Mouse (Mus musculus): ENCODE results near the gene Pik3ca. TPM values are rescaled to one million over a fixed set of nuclear protein-coding genes. Genes with fewer than 3 reads are reported as not detected.
"Not testable (repeated sequence)": the region's sequence is repeated elsewhere in the genome, so short reads cannot be mapped to it uniquely, and the experiment has no call there.

The Pik3ca gene
- polyA plus RNA-seq, 1 experiment: 24.8 TPM

GRCm38 (mm10) chr3:32401591-32401990, 4.1 kb downstream of the Pik3ca start:
- DNase-seq (ENCODE audit: low spot score): no peak

GRCm38 (mm10) chr3:32402990-32403885, 5.8 kb downstream of the Pik3ca start:
- no peak for DNase-seq (ENCODE audit: low spot score)

DNA sequence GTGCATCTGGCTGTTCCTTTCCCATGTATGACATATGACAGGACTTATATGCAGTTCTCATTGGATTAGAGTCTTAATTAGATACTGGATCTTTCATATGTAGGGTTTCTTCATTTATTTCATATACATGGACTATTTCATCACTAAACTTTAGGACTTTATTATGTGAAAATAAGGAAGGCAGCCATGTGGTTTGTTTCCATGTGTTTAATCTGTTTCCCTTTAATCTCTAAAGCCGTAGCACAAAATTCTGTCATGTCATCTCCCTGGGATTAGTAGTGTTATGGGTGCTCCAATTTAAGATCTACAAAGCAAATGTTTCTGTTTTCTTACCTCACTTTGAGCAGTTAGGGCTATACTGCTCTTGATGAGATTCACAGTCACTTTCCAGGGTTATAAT, 8.2 kb downstream of the Pik3ca start:
- DNase-seq (ENCODE audit: low spot score): no peak

GRCm38 (mm10) chr3:32406804-32407203, 9.3 kb downstream of the Pik3ca start:
- DNase-seq (ENCODE audit: low spot score): no peak

DNA sequence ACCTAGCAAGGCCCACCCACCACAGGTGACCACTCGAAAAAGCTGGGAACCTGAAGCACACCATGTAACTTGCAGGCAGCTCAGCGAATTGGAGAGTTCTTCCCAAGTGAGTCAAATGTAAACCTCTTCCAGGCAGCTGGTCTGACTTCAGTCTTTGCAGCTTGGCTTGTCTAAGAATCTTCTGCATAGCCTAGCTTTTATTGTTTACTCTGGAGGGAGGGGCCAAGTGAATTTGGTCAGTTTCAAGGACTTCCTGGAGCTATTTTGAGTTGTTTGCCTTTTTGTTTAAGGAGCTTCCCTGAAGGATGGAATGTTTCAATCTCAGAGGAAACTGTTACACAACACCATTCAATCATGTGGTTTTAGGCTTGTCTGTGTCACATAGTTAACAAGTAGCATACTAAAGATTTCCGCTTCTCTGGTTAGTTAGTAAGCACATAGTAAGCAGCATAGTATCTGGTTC, 11.4 kb downstream of the Pik3ca start:
- DNase-seq (ENCODE audit: low spot score): no peak

- no peak for DNase-seq (ENCODE audit: low spot score)
Observed at GRCm38 (mm10) chr3:32412502-32413044, 15.1 kb downstream of the Pik3ca start.

GRCm38 (mm10) chr3:32414381-32414780, 16.9 kb downstream of the Pik3ca start:
- DNase-seq (ENCODE audit: low spot score): no peak

DNA sequence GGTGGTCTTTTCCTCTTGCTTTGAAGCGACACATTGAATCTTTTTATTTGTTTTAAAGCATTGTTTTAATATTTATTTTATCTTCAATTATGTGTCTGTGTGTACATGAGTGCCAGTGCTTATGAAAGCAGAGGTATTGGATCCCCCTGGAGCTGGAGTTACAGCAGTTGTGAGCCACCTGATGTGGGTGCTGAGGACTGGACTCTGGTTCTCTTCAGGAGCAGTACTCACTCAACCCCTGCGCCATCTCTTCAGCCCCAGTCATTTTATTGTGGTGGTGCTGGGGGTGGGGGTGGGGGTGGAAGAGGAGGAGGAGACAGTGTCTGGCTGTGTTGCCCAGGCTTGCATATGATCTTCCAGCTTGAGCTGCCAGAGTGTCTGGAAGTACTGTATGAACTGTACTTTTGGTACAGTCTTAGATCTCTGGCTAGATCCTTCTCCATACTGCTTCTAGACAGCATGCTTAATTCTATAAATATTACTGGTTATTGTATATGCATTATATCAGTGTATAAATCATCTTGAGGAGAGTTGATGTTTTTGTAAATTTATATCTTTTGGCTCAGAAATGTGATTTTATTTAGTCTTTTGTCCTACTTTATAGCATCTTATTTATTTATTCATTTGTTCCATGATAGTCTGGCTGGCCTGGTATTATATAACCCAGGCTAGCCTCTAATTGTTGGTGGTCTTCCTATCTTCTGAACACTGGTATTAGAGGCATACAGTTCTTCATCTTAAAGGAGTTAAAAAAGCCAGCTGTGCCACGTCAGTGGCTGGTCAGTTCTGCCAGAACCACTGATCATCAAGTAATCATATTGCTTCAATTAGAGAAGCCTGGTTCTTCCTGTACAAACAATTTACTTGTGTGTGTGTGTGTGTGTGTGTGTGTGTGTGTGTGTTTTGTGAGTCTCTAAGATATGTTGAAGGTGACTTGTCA, 18.2 kb downstream of the Pik3ca start:
- no peak for DNase-seq (ENCODE audit: low spot score)

DNA sequence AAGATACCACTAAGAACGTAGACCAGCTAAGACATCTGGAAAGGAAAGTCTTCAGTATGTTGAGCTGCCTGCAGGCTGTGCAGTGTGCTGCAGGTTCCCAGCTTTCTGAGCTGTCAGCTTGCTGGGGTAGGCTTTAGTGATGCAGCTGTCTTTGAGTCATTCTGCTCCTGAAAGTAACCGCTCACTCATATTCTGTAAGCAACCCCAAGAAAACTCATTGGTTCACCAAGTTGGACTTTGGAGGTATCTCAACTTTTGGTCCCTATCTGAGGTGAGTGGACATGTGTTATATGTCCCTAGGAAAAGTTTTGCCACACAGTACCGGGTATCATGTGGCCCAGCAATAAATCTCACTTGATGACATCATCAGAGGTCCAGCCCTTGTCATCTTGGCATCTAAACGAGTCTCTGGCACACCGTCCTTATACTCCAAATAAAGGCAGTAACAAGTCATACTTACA, 20.3 kb downstream of the Pik3ca start:
- DNase-seq (ENCODE audit: low spot score): no peak

DNA sequence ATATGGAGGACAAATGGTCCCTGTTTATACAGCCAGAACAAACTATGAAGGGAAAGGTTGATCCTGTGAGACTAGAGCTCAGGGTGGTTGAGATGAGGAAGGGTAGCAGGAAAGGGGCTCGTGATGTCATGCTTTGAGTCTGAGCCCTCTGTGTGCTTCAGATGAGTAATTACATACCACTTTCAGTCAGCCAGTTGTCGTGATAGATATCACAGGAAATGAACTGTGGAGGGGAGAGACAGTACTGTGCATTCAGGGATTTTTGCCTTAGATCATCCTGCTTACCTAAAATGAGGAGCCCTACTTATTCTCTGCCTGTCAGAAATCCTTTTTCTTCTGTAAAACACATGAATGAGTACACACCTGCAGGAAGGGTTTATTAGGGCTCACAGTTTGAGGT, 22.4 kb downstream of the Pik3ca start:
- no peak for DNase-seq (ENCODE audit: low spot score)

DNA sequence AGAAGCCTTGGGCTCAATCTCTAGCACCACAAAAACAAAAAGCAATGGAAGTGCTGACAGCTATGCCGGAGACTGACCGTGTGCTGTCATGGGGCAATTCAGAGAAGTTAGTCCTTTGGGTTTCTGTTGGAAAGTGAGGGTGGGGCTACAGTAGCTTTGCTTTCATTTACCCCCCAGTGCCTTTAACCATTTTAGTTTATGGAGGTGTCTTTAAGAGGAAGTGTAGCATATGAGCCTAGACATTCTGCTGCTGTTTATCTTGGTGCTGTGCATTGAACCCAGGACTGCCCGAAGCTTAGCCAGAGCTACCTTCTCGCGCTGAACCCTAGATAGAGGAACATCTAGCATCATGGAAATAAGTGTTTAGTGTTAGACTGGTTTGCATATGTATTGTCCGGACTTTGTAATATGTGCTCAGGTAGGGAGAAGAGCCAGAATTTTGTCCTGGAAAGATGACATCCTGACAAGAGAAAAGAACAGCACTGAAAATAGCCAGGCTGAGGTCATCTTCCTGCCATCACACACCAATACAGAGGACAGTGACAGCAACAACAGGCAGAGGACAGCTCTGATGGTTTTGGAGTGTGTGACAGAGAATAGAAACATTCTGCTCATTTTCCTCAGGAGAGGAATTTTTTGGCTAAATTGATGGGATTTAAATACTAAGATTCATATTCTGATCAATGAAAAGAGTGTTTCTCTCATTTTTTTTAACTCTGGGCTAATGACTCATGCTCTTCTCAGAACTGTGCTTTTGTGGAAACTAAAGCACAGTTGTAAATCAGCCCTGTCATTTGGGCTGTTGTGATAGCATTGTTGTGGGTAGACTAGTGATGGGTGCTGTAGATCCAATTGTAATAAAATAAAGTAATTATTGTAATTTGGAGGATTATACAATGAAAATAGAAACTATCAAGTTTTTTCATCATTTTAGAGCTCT, 23.9 kb downstream of the Pik3ca start:
- DNase-seq (ENCODE audit: low spot score): no peak

GRCm38 (mm10) chr3:32427695-32428094, 30.2 kb downstream of the Pik3ca start:
- no peak for DNase-seq (ENCODE audit: low spot score)

- no peak for DNase-seq (ENCODE audit: low spot score)
Observed at GRCm38 (mm10) chr3:32428361-32428760, 30.9 kb downstream of the Pik3ca start.

DNA sequence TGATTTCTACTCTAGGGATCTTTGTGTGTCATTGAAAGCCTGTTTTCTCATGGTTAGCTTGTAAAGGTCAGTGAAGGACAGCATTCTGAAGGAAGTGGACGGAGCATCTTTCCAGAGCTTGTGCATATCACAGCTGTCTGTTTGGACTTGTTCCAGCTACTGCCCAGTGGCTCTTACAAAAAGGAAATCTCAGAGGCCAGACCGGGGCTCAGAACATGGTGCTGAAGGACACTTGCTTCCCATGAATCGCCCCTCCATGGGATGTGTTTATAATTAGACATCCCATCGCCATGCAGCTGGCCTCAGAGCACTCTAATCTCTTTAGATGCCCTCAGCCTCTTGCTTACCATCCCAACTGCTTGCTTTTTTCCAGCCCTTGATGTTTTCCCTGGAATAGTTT, 31.4 kb downstream of the Pik3ca start:
- DNase-seq (ENCODE audit: low spot score): no peak

GRCm38 (mm10) chr3:32429351-32429750, 31.9 kb downstream of the Pik3ca start:
- DNase-seq (ENCODE audit: low spot score): not testable (repeated sequence)

GRCm38 (mm10) chr3:32430394-32430793, 32.9 kb downstream of the Pik3ca start:
- DNase-seq (ENCODE audit: low spot score): no peak

- DNase-seq (ENCODE audit: low spot score): no peak
Observed at GRCm38 (mm10) chr3:32434016-32434415, 36.5 kb downstream of the Pik3ca start.

DNA sequence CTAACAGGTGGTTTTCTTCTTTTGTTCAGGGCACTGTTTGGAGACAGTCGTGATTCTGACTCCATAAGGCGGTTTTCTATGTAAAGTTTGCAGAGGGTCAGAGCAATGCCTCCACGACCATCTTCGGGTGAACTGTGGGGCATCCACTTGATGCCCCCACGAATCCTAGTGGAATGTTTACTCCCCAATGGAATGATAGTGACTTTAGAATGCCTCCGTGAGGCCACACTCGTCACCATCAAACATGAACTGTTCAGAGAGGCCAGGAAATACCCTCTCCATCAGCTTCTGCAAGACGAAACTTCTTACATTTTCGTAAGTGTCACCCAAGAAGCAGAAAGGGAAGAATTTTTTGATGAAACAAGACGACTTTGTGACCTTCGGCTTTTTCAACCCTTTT, 38.6 kb downstream of the Pik3ca start:
- DNase-seq (ENCODE audit: low spot score): no peak

DNA sequence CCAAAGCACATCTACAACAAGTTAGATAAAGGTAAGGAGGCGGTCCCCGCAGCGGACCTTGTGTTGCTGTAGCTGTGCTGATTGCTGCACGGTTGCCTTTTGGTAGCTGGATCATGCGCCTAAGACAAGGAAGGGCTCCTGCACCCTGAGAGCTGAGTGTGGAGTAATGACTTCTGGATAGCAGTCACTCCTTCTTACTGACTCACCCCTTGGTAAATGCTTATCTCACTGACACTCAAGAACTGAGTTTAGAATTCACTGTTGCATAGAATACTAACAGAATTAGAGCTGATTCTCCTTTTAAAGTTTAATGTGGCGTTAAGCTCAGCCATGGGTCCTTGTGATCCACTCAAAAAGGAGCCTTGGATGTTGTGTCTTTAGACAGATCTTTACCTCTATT, 39.8 kb downstream of the Pik3ca start:
- DNase-seq (ENCODE audit: low spot score): no peak

- no peak for DNase-seq (ENCODE audit: low spot score)
Observed at GRCm38 (mm10) chr3:32437820-32438219, 40.3 kb downstream of the Pik3ca start.

DNA sequence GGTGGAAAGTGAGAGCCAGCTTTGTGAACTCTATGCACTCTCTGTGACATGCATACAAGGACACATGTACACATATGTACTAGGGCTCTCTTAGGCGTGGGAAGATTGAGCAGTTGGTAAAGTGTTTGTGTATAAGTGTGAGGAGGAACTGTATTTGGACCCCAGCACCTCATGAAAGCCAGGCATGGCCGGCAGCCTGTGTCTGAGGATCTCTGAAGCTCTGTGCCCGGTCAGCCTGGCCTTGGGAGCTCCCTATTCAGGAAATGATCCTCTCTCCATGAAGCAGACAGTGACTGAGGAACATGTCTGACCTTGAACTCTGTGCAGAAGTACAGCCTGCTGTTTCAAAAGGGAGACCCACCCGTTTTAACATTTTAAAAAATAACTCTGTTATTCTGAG, 41.2 kb downstream of the Pik3ca start:
- no peak for DNase-seq (ENCODE audit: low spot score)
